Mouse (Mus musculus) heart, embryonic 16.5 days (tissue): Measurements from ENCODE around the gene Mecom. TPM values are rescaled to one million over a fixed set of nuclear protein-coding genes. Genes with fewer than 3 reads are reported as not detected.

Experiments
- ATAC-seq: fragments of 200-750 bp; cut with Nextera tagmentation; replicated peaks from 2 replicates; pipeline ENCODE4 v1.8.0; 2017; ENCODE audit warnings: moderate number of reproducible peaks; ENCODE audit not compliant: insufficient read depth, low FRiP score; ENCODE audit errors: extremely low read depth
- H3K27ac ChIP-seq: fragments of 300-500 bp; sonication (generic); 2 replicates; pipeline ENCODE4 v1.5.1; 2014; ENCODE audit warnings: mild to moderate bottlenecking, low read length, control low read depth, moderate library complexity
- H3K27me3 ChIP-seq: fragments of 300-500 bp; sonication (generic); 2 replicates; pipeline ENCODE4 v1.6.1; 2014; ENCODE audit warnings: low read length, mixed read lengths; ENCODE audit not compliant: control insufficient read depth, insufficient read depth
- H3K36me3 ChIP-seq: fragments of 300-500 bp; sonication (generic); 2 replicates; pipeline ENCODE4 v1.6.1; 2014; ENCODE audit not compliant: control insufficient read depth, insufficient read depth
- H3K4me1 ChIP-seq: fragments of 300-500 bp; sonication (generic); 2 replicates; pipeline ENCODE4 v1.6.1; 2014; ENCODE audit warnings: low read length, mixed read lengths; ENCODE audit not compliant: control insufficient read depth, insufficient read depth
- H3K4me2 ChIP-seq: fragments of 300-500 bp; sonication (generic); 2 replicates; pipeline ENCODE4 v1.6.1; 2014; ENCODE audit warnings: low read depth, mild to moderate bottlenecking, control low read depth, low read length
- H3K4me3 ChIP-seq: fragments of 300-500 bp; sonication (generic); 2 replicates; pipeline ENCODE4 v1.5.1; 2014; ENCODE audit warnings: mild to moderate bottlenecking, control low read depth, low read length
- H3K9ac ChIP-seq: fragments of 300-500 bp; sonication (generic); 2 replicates; pipeline ENCODE4 v1.6.1; 2014; ENCODE audit warnings: low read length, control low read depth
- H3K9me3 ChIP-seq: fragments of 300-500 bp; sonication (generic); replicated peaks from 2 replicates; pipeline ENCODE4 v1.6.1; 2016; ENCODE audit warnings: low read length; ENCODE audit not compliant: control insufficient read depth
- WGBS: fragments of 180-500 bp; shearing (Covaris S2); extraction: QIAGEN DNeasy Blood & Tissue Kit; methylation state at CpG from one replicate; pipeline ENCODE4 v1.1.7; 2014; 5-methylcytosine and 5-hydroxymethylcytosine counted together
- polyA plus RNA-seq: library from polyadenylated mRNA; unstranded; fragments of >200 nt; fragmentation: Nextera tagmentation; extraction: Ambion mirVana; gene quantifications from 2 replicates; pipeline ENCODE4 v1.2.1, GENCODE M21; 2015

Mecom gene
- polyA plus RNA-seq, 1 experiment from 2014 or later = 12.7 TPM

- Histone ChIP-seq H3K9me3 (no peaks in the 10 kb centered on the region), H3K4me3 (no peak overlapping the region), H3K27me3 (no peaks in the 10 kb centered on the region), H3K4me2 (no peak overlapping the region), H3K9ac (no peak overlapping the region), H3K27ac (no peak overlapping the region), H3K4me1 (no peaks in the 10 kb centered on the region), H3K36me3 (no peaks in the 10 kb centered on the region)
- no peak for ATAC-seq
- WGBS = 61% methylated on average over 4 of the region's 4 CpGs
Measured at GRCm38 (mm10) chr3:30284094-30284493, 263.7 kb downstream of the Mecom start.

- H3K36me3 ChIP-seq = no peaks in the 10 kb centered on the region
- ATAC-seq = no peak
- H3K27me3 ChIP-seq = no peaks in the 10 kb centered on the region
- H3K4me3 ChIP-seq = no peak overlapping the region
- no peaks in the 10 kb centered on the region for H3K4me1 ChIP-seq
- H3K4me2 ChIP-seq = no peak overlapping the region
- WGBS = 84% methylated on average over 5 of the region's 5 CpGs
- no peak overlapping the region for H3K27ac ChIP-seq
- no peaks in the 10 kb centered on the region for H3K9me3 ChIP-seq
- H3K9ac ChIP-seq = no peak overlapping the region
Measured at GRCm38 (mm10) chr3:30283562-30283961, 264.2 kb downstream of the Mecom start.

GRCm38 (mm10) chr3:30277569-30277968 lies 270.2 kb downstream of the Mecom start:
- no peak overlapping the region for H3K4me3 ChIP-seq
- no peak overlapping the region for H3K4me2 ChIP-seq
- H3K9me3 ChIP-seq = no peaks in the 10 kb centered on the region
- 84% methylated on average over 10 of the region's 10 CpGs for WGBS
- no peaks in the 10 kb centered on the region for H3K36me3 ChIP-seq
- no peaks in the 10 kb centered on the region; the same call in 1 of the 2 replicates for H3K4me1 ChIP-seq
- H3K27ac ChIP-seq = no peak overlapping the region
- H3K27me3 ChIP-seq = no peaks in the 10 kb centered on the region
- ATAC-seq = no peak
- H3K9ac ChIP-seq = no peak overlapping the region

- ATAC-seq = no peak
- Histone ChIP-seq H3K36me3 (no peaks in the 10 kb centered on the region), H3K27ac (no peak overlapping the region), H3K27me3 (no peaks in the 10 kb centered on the region), H3K4me1 (no peaks in the 10 kb centered on the region; the same call in 1 of the 2 replicates), H3K4me3 (no peak overlapping the region), H3K9ac (no peak overlapping the region), H3K4me2 (no peak overlapping the region), H3K9me3 (no peaks in the 10 kb centered on the region)
- 94% methylated on average over 8 of the region's 8 CpGs for WGBS
Measured at GRCm38 (mm10) chr3:30276099-30276498, 271.7 kb downstream of the Mecom start.

GRCm38 (mm10) chr3:30269253-30269652 lies 278.6 kb downstream of the Mecom start:
- Histone ChIP-seq H3K9me3 (no peaks in the 10 kb centered on the region), H3K27me3 (no peaks in the 10 kb centered on the region), H3K27ac (no peak overlapping the region), H3K9ac (no peak overlapping the region), H3K4me2 (no peak overlapping the region), H3K4me3 (no peak overlapping the region), H3K36me3 (no peaks in the 10 kb centered on the region), H3K4me1 (no peaks in the 10 kb centered on the region; the same call in 1 of the 2 replicates)
- WGBS = 72% methylated on average over 3 of the region's 3 CpGs
- ATAC-seq = no peak

- no peak overlapping the region for H3K4me2 ChIP-seq
- peak overlapping the region; percentile 4; the same call in 1 of the 2 replicates for H3K27ac ChIP-seq
- H3K4me1 ChIP-seq = no peaks in the 10 kb centered on the region
- WGBS = 30% methylated on average over 4 of the region's 4 CpGs
- H3K9ac ChIP-seq = no peak overlapping the region
- no peaks in the 10 kb centered on the region for H3K9me3 ChIP-seq
- no peak for ATAC-seq
- no peak overlapping the region for H3K4me3 ChIP-seq
- no peaks in the 10 kb centered on the region for H3K27me3 ChIP-seq
- H3K36me3 ChIP-seq = no peaks in the 10 kb centered on the region
Measured at GRCm38 (mm10) chr3:30260945-30261344, 286.9 kb downstream of the Mecom start.

- no peak for ATAC-seq
- H3K9me3 ChIP-seq = no peaks in the 10 kb centered on the region
- no peaks in the 10 kb centered on the region for H3K36me3 ChIP-seq
- no peak overlapping the region for H3K27ac ChIP-seq
- H3K9ac ChIP-seq = no peak overlapping the region
- H3K4me1 ChIP-seq = no peaks in the 10 kb centered on the region; the same call in 1 of the 2 replicates
- H3K4me2 ChIP-seq = peak overlapping the region; percentile 22; the same call in 1 of the 2 replicates
- WGBS = 19% methylated on average over 10 of the region's 10 CpGs
- H3K4me3 ChIP-seq = no peak overlapping the region
- no peaks in the 10 kb centered on the region for H3K27me3 ChIP-seq
Measured at GRCm38 (mm10) chr3:30258421-30258820, 289.4 kb downstream of the Mecom start.

GRCm38 (mm10) chr3:30257776-30258175 lies 290.0 kb downstream of the Mecom start:
- Histone ChIP-seq H3K27ac (no peak overlapping the region), H3K4me1 (no peaks in the 10 kb centered on the region; the same call in 1 of the 2 replicates), H3K27me3 (no peaks in the 10 kb centered on the region), H3K4me2 (no peak overlapping the region), H3K9me3 (no peaks in the 10 kb centered on the region), H3K36me3 (no peaks in the 10 kb centered on the region), H3K4me3 (no peak overlapping the region), H3K9ac (no peak overlapping the region)
- 68% methylated on average over 5 of the region's 5 CpGs for WGBS
- no peak for ATAC-seq

GRCm38 (mm10) chr3:30256896-30257295 lies 290.9 kb downstream of the Mecom start:
- Histone ChIP-seq H3K9ac (no peak overlapping the region), H3K27me3 (no peaks in the 10 kb centered on the region), H3K4me1 (no peaks in the 10 kb centered on the region; the same call in 1 of the 2 replicates), H3K4me2 (no peak overlapping the region), H3K27ac (no peak overlapping the region), H3K9me3 (no peaks in the 10 kb centered on the region), H3K4me3 (no peak overlapping the region), H3K36me3 (no peaks in the 10 kb centered on the region)
- ATAC-seq = no peak
- WGBS = 86% methylated on average over 7 of the region's 7 CpGs
